Mouse (Mus musculus) heart, postnatal 0 days (tissue): ENCODE measurements around the gene Defa37. TPM values are rescaled to one million over a fixed set of nuclear protein-coding genes. Genes with fewer than 3 reads are reported as not detected.
"Not testable (repeated sequence)": the region's sequence is repeated elsewhere in the genome, so short reads cannot be mapped to it uniquely, and the experiment has no call there.

Source experiments
- ATAC-seq: fragments of 200-750 bp; cut with Nextera tagmentation; 2 replicates; pipeline ENCODE4 v1.8.0; 2017; ENCODE audit warnings: low read depth, moderate number of reproducible peaks, moderate library complexity; ENCODE audit not compliant: insufficient read depth
- DNase-seq: peaks from one replicate; pipeline ENCODE4 v3.0.0-alpha.2; 2016; ENCODE audit warnings: low spot score
- H3K27ac ChIP-seq: fragments of 300-500 bp; sonication (generic); 2 replicates; pipeline ENCODE4 v1.5.1; 2014; ENCODE audit warnings: low read depth, mild to moderate bottlenecking
- H3K27me3 ChIP-seq: fragments of 300-500 bp; sonication (generic); 2 replicates; pipeline ENCODE4 v1.6.1; 2014; ENCODE audit warnings: low read length, mixed read lengths; ENCODE audit not compliant: control insufficient read depth, insufficient read depth
- H3K36me3 ChIP-seq: fragments of 300-500 bp; sonication (generic); replicated peaks from 2 replicates; pipeline ENCODE4 v1.6.1; 2014; ENCODE audit warnings: low read length, mixed read lengths; ENCODE audit not compliant: control insufficient read depth, insufficient read depth
- H3K4me1 ChIP-seq: fragments of 300-500 bp; sonication (generic); 2 replicates; pipeline ENCODE4 v1.6.1; 2014; ENCODE audit warnings: antibody characterized with exemption; ENCODE audit not compliant: control insufficient read depth, insufficient read depth
- H3K4me2 ChIP-seq: fragments of 300-500 bp; sonication (generic); 2 replicates; pipeline ENCODE4 v1.6.1; 2014; ENCODE audit warnings: low read depth, mild to moderate bottlenecking, low read length, moderate library complexity
- H3K4me3 ChIP-seq: fragments of 300-500 bp; sonication (generic); 2 replicates; pipeline ENCODE4 v1.5.1; 2014; ENCODE audit warnings: low read depth, low read length
- H3K9ac ChIP-seq: fragments of 300-500 bp; sonication (generic); replicated peaks from 2 replicates; pipeline ENCODE4 v1.6.1; 2014; ENCODE audit warnings: low read depth, low read length, mixed read lengths
- H3K9me3 ChIP-seq: fragments of 300-500 bp; sonication (generic); replicated peaks from 2 replicates; pipeline ENCODE4 v1.6.1; 2016; ENCODE audit warnings: low read length; ENCODE audit not compliant: control insufficient read depth
- WGBS: fragments of 180-500 bp; shearing (Covaris S2); extraction: QIAGEN DNeasy Blood & Tissue Kit; methylation state at CpG from one replicate; pipeline ENCODE4 v1.1.7; 2014; 5-methylcytosine and 5-hydroxymethylcytosine counted together
- polyA plus RNA-seq: library from polyadenylated mRNA; unstranded; fragments of >200 nt; fragmentation: Nextera tagmentation; extraction: Ambion mirVana; gene quantifications from 2 replicates; pipeline ENCODE4 v1.2.1, GENCODE M21; 2015
- total RNA-seq: library from RNA; depleted of rRNA; stranded (reverse); fragments of >200 nt; gene quantifications from 2 replicates; pipeline ENCODE4 v1.2.3, GENCODE M21; 2014; ENCODE audit warnings: low replicate concordance; rRNA removed

Gene Defa37
- total RNA-seq, result not detected in 2 replicates
- not detected in 2 replicates for polyA plus RNA-seq

- not testable (repeated sequence) for H3K27ac ChIP-seq, H3K9ac ChIP-seq, H3K9me3 ChIP-seq, H3K36me3 ChIP-seq, DNase-seq, H3K4me2 ChIP-seq, H3K4me3 ChIP-seq, H3K4me1 ChIP-seq, ATAC-seq, H3K27me3 ChIP-seq
- no CpG with 5 or more reads among the region's 1 CpGs for WGBS
Observed at GRCm38 (mm10) chr8:21565086-21565485, at the start of gene Defa37. Gene Defa37 (plus strand): TSS chr8:21565386.

- not testable (repeated sequence) for H3K27me3 ChIP-seq, H3K36me3 ChIP-seq, H3K9ac ChIP-seq, H3K9me3 ChIP-seq, H3K4me3 ChIP-seq, H3K27ac ChIP-seq, H3K4me1 ChIP-seq, H3K4me2 ChIP-seq, DNase-seq, ATAC-seq
- WGBS, result no CpG with 5 or more reads among the region's 2 CpGs
Observed at GRCm38 (mm10) chr8:21528732-21529131, 36.5 kb upstream of the Defa37 start, which contains the start of gene Defa32. Gene Defa32 (plus strand): TSS chr8:21529032.

DNA sequence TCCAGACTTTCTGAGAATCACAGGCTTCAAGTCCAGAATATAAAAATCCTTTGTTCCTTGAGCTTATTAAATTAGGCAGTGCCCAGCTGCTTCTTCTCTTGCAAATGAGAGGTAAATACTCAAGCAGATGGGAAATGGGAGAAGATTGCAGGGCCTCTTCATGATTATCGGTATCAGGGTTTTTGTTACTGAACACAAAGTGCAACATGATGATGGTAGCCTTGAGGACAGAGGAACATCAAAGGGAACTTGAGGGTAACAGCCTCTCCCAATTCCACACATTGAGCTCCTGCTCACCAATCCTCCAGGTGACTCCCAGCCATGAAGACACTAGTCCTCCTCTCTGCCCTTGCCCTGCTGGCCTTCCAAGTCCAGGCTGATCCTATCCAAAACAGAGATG lies 17.5 kb downstream of the Defa37 start, which contains the start of gene Defa28:
TSS of gene Defa28 (plus strand) at position 301 of the 400 bp plus-strand sequence.
- not testable (repeated sequence) for DNase-seq, H3K9ac ChIP-seq, H3K9me3 ChIP-seq, H3K4me3 ChIP-seq, H3K4me2 ChIP-seq, H3K36me3 ChIP-seq, H3K4me1 ChIP-seq, H3K27me3 ChIP-seq, ATAC-seq, H3K27ac ChIP-seq
- WGBS, result no CpG with 5 or more reads among the region's 1 CpGs

DNA sequence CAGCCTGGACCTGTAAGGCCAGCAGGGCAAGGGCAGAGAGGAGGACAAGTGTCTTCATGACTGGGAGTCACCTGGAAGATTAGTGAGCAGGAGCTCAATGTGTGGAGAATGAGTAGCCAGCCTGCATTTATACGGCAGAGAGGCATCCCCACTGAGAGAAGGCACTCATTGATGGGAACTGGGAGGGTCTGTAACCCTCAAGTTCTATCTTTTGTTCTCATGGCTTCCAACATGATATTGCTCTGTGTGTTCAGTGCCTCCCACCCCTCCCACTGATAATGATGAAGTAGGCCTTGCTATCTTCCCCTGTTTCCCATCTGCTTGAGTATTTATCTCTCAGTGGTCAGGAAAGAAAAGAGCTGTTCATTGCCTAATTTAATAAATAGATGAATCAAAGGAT lies 29.2 kb downstream of the Defa37 start, which contains the start of gene Gm7861:
TSS of gene Gm7861 (minus strand) at position 101 of the 400 bp plus-strand sequence.
- DNase-seq, H3K36me3 ChIP-seq, ATAC-seq, H3K9me3 ChIP-seq, H3K4me2 ChIP-seq, H3K27ac ChIP-seq, H3K4me3 ChIP-seq, H3K4me1 ChIP-seq, H3K9ac ChIP-seq, H3K27me3 ChIP-seq: not testable (repeated sequence)
- no CpG with 5 or more reads among the region's 1 CpGs for WGBS

Other genes with a start within 250 kb of the Defa37 start
- gene Defa27, start 249.8 kb upstream of the Defa37 start, total RNA-seq, result not detected in 2 replicates
- not detected in 2 replicates for gene Defa27, start 249.8 kb upstream of the Defa37 start, polyA plus RNA-seq
- not detected in 2 replicates for gene Defa29, start 238.4 kb upstream of the Defa37 start, total RNA-seq
- not detected in 2 replicates for gene Defa29, start 238.4 kb upstream of the Defa37 start, polyA plus RNA-seq
- gene Defa2, start 186.9 kb upstream of the Defa37 start, total RNA-seq, result not detected in 2 replicates
- not detected in 2 replicates for gene Defa2, start 186.9 kb upstream of the Defa37 start, polyA plus RNA-seq
- gene Defa33, start 173.6 kb upstream of the Defa37 start, total RNA-seq, result not detected in 2 replicates
- gene Defa33, start 173.6 kb upstream of the Defa37 start, polyA plus RNA-seq, result not detected in 2 replicates
- not detected in 2 replicates for gene Defa36, start 138.0 kb upstream of the Defa37 start, total RNA-seq
- not detected in 2 replicates for gene Defa36, start 138.0 kb upstream of the Defa37 start, polyA plus RNA-seq
- not detected in 2 replicates for gene Gm7849, start 108.8 kb upstream of the Defa37 start, total RNA-seq
- not detected in 2 replicates for gene Gm7849, start 108.8 kb upstream of the Defa37 start, polyA plus RNA-seq
- not detected in 2 replicates for gene Defa20, start 56.1 kb upstream of the Defa37 start, total RNA-seq
- not detected in 2 replicates for gene Defa20, start 56.1 kb upstream of the Defa37 start, polyA plus RNA-seq
- not detected in 2 replicates for gene Defa32, start 36.4 kb upstream of the Defa37 start, total RNA-seq
- not detected in 2 replicates for gene Defa32, start 36.4 kb upstream of the Defa37 start, polyA plus RNA-seq
- gene Defa28, start 17.6 kb downstream of the Defa37 start, total RNA-seq, result not detected in 2 replicates
- not detected in 2 replicates for gene Defa28, start 17.6 kb downstream of the Defa37 start, polyA plus RNA-seq
- gene Gm7861, start 29.1 kb downstream of the Defa37 start, total RNA-seq, result not detected in 2 replicates
- not detected in 2 replicates for gene Gm7861, start 29.1 kb downstream of the Defa37 start, polyA plus RNA-seq
- not detected in 2 replicates for gene Defa26, start 52.8 kb downstream of the Defa37 start, total RNA-seq
- not detected in 2 replicates for gene Defa26, start 52.8 kb downstream of the Defa37 start, polyA plus RNA-seq
- not detected in 2 replicates for gene Defa17, start 90.4 kb downstream of the Defa37 start, total RNA-seq
- not detected in 2 replicates for gene Defa17, start 90.4 kb downstream of the Defa37 start, polyA plus RNA-seq
- gene Defa34, start 100.4 kb downstream of the Defa37 start, total RNA-seq, result not detected in 2 replicates
- gene Defa34, start 100.4 kb downstream of the Defa37 start, polyA plus RNA-seq, result not detected in 2 replicates
- not detected in 2 replicates for gene AY761184, start 138.3 kb downstream of the Defa37 start, total RNA-seq
- not detected in 2 replicates for gene AY761184, start 138.3 kb downstream of the Defa37 start, polyA plus RNA-seq
- gene Defa24, start 169.1 kb downstream of the Defa37 start, total RNA-seq, result not detected in 2 replicates
- gene Defa24, start 169.1 kb downstream of the Defa37 start, polyA plus RNA-seq, result not detected in 2 replicates